Mouse (Mus musculus): ENCODE results near the gene Ift74. TPM values are rescaled to one million over a fixed set of nuclear protein-coding genes. Genes with fewer than 3 reads are reported as not detected.

Gene Ift74
- 10.2 TPM for polyA plus RNA-seq (2014; fragmentation: Illumina TruSeq; extraction: RNeasy Lipid Tissue Mini Kit (QIAGEN cat#74804); ENCODE audit: insufficient read depth, low read depth, low replicate concordance)

GRCm38 (mm10) chr4:94613972-94614626 lies at the start of gene Ift74:
Ift74 (plus strand) TSS chr4:94614491.

DNA sequence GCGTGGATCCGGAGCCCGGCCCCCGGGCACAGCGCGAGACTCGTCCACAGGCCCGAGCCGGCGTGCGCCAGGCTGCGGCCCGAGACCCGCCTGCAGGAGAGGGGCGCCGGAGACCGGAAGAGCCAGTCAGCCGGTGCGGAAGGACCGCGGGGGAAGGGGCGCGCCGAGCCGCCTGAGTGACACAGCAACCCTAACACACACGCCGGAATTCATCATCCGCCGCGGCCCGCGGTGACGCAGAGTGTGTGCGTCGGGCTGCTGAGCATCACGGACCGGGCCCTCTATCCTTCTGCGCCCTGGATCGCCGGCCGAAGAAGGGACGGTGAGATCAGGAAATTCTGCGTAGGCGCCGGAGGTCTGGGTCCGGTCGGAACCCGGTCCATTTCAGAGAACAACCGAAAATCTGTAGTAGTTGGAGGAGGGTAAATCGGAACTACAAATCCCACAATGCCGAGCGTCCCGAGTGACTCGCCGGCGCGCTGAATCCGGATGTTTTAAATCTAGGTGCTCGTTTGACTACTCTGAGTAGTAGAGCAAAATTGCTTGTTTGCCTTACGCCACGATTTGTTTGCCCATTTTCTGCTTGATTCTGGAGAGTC lies 11.2 kb upstream of the Ift74 start, which contains the start of gene Plaa:
Gene Plaa, minus strand, starts transcription at position 214 of the 599 bp plus-strand sequence.

GRCm38 (mm10) chr4:94649920-94650319 lies 35.6 kb downstream of the Ift74 start, which contains the start of gene Lrrc19:
Lrrc19 (minus strand) TSS chr4:94650144.

GRCm38 (mm10) chr4:94738838-94739731 lies 124.8 kb downstream of the Ift74 start, which contains the start of gene Tek:
Tek (plus strand) TSS chr4:94739289.

Other genes with a start within 250 kb of the Ift74 start
- not detected for gene Gm10306, start 57.9 kb upstream of the Ift74 start, polyA plus RNA-seq (2014; fragmentation: Illumina TruSeq; extraction: RNeasy Lipid Tissue Mini Kit (QIAGEN cat#74804); ENCODE audit: insufficient read depth, low read depth, low replicate concordance)
- gene Caap1, start 57.7 kb upstream of the Ift74 start, polyA plus RNA-seq (2014; fragmentation: Illumina TruSeq; extraction: RNeasy Lipid Tissue Mini Kit (QIAGEN cat#74804); ENCODE audit: insufficient read depth, low read depth, low replicate concordance): 5.3 TPM
- gene Plaa, start 11.2 kb upstream of the Ift74 start, polyA plus RNA-seq (2014; fragmentation: Illumina TruSeq; extraction: RNeasy Lipid Tissue Mini Kit (QIAGEN cat#74804); ENCODE audit: insufficient read depth, low read depth, low replicate concordance): 17.0 TPM
- gene Lrrc19, start 35.7 kb downstream of the Ift74 start, polyA plus RNA-seq (2014; fragmentation: Illumina TruSeq; extraction: RNeasy Lipid Tissue Mini Kit (QIAGEN cat#74804); ENCODE audit: insufficient read depth, low read depth, low replicate concordance): not detected
- 80.5 TPM for gene Tek, start 124.8 kb downstream of the Ift74 start, polyA plus RNA-seq (2014; fragmentation: Illumina TruSeq; extraction: RNeasy Lipid Tissue Mini Kit (QIAGEN cat#74804); ENCODE audit: insufficient read depth, low read depth, low replicate concordance)